Mouse (Mus musculus): ENCODE results near the gene Pde10a.

GRCm38 (mm10) chr17:8592427-8593277 is 67.5 kb downstream of the Pde10a start:
- peak; percentile 77; the same call in 1 of the 2 replicates for TF ChIP-seq CTCF (IDR thresholded peaks at IDR 0.05; ENCODE audit: extremely low read depth, insufficient read length, insufficient replicate concordance, low read depth, low read length)
- TF ChIP-seq POLR2A (IDR thresholded peaks at IDR 0.05; ENCODE audit: low read depth, low read length): no peak

Measured in small intestine, adult 2 months (tissue).